Mouse (Mus musculus) liver, postnatal 0 days (tissue): ENCODE data around the gene Acoxl.

ENCODE experiments used
- CTCF ChIP-seq: sonication (generic); IDR thresholded peaks from 2 replicates; pipeline ENCODE4 v1.5.1; 2016; ENCODE audit warnings: antibody characterized with exemption, low read depth
- EP300 ChIP-seq: IDR thresholded peaks from 2 replicates; pipeline ENCODE4 v1.6.1; 2016; ENCODE audit warnings: antibody characterized with exemption, low read depth, mild to moderate bottlenecking

DNA sequence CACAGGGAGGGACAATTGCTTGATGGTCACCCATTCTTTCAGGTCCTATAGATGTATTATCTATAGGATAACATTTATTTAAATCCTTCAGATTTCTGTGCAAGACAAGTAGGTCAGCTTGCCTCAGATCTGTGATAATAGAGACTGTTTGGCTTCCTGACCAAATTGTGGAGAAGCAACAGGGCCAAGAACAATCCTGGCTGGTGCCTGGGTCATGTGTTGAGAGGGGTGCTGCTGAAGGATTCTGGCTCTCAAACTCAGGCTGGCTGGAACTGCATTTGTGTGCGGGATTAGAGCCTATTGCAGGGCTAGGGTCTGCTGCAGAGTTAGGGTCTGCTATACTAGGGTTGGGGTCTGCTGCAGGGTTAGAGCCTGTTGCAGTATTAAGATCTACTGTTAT, 153.0 kb downstream of the Acoxl start:
- TF ChIP-seq CTCF (no peak), EP300 (no peak)
